Mouse (Mus musculus) adrenal gland, postnatal 14 days (tissue): ENCODE data around the gene Rpn2. TPM values are rescaled to one million over a fixed set of nuclear protein-coding genes. Genes with fewer than 3 reads are reported as not detected.

Experiments used
- DNase-seq: peaks from one replicate; pipeline ENCODE4 v3.0.0; 2021; ENCODE audit warnings: mixed read lengths
- total RNA-seq: library from RNA; stranded (reverse); gene quantifications from 2 replicates; pipeline ENCODE4 v1.2.3, GENCODE M21; 2021

The Rpn2 gene
- total RNA-seq, 1 experiment from 2014 or later: 211 TPM

GRCm38 (mm10) chr2:157310963-157311637, 32.3 kb downstream of the Rpn2 start:
- DNase-seq: no peak

- no peak for DNase-seq
Measured at GRCm38 (mm10) chr2:157313718-157314117, 34.9 kb downstream of the Rpn2 start.

GRCm38 (mm10) chr2:157314310-157314709, 35.5 kb downstream of the Rpn2 start:
- DNase-seq: no peak

- DNase-seq: no peak
Measured at GRCm38 (mm10) chr2:157315486-157315885, 36.7 kb downstream of the Rpn2 start.

- no peak for DNase-seq
Measured at GRCm38 (mm10) chr2:157316358-157316933, 37.6 kb downstream of the Rpn2 start.

GRCm38 (mm10) chr2:157317220-157317619, 38.4 kb downstream of the Rpn2 start:
- DNase-seq: no peak

- no peak for DNase-seq
Measured at GRCm38 (mm10) chr2:157320135-157320534, 41.3 kb downstream of the Rpn2 start.

- DNase-seq: no peak
Measured at GRCm38 (mm10) chr2:157320886-157321285, 42.1 kb downstream of the Rpn2 start.

GRCm38 (mm10) chr2:157322029-157322766, 43.4 kb downstream of the Rpn2 start:
- peak; percentile 49 for DNase-seq

GRCm38 (mm10) chr2:157325238-157325637, 46.4 kb downstream of the Rpn2 start:
- DNase-seq: no peak

GRCm38 (mm10) chr2:157328106-157328505, 49.3 kb downstream of the Rpn2 start:
- no peak for DNase-seq

GRCm38 (mm10) chr2:157328570-157328969, 49.8 kb downstream of the Rpn2 start:
- DNase-seq: no peak

- DNase-seq: no peak
Measured at GRCm38 (mm10) chr2:157332059-157332458, 53.2 kb downstream of the Rpn2 start.

GRCm38 (mm10) chr2:157338663-157339062, 59.8 kb downstream of the Rpn2 start:
- peak; percentile 87 for DNase-seq

GRCm38 (mm10) chr2:157339532-157339931, 60.7 kb downstream of the Rpn2 start:
- no peak for DNase-seq

GRCm38 (mm10) chr2:157340221-157340741, 61.5 kb downstream of the Rpn2 start:
- no peak for DNase-seq

GRCm38 (mm10) chr2:157341554-157342270, 62.9 kb downstream of the Rpn2 start:
- DNase-seq: peak; percentile 82

- no peak for DNase-seq
Measured at GRCm38 (mm10) chr2:157342328-157342926, 63.6 kb downstream of the Rpn2 start.

- no peak for DNase-seq
Measured at GRCm38 (mm10) chr2:157343337-157343736, 64.5 kb downstream of the Rpn2 start.

GRCm38 (mm10) chr2:157347361-157348159, 68.7 kb downstream of the Rpn2 start, which contains the start of gene Ghrh:
Gene Ghrh (minus strand): TSS chr2:157347506.
- DNase-seq: no peak
